Mouse (Mus musculus) lung, postnatal 25 days (tissue): ENCODE measurements around the gene Slc39a10.

Experiments used
- DNase-seq: peaks from one replicate; pipeline ENCODE4 v3.0.0; 2022; ENCODE audit warnings: low spot score

The Slc39a10 gene

DNA sequence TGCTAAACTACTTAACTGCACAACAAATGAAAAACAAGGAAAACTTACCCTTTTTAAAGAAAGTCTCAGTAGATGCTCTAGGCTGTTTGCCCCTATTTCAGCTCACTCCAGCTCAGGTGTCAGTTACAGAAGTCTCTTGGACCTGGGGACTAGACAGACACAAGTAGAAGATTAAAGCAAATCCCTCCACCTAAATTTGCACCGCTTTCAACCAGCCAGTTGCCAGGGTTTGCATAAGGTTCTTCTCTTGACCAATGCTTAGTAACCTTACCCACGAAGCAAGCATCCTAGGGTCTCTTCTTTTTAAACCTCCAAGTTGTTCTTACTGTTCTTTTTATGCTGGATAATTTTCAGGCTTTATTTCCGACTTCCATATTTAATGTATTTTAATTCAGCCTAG, at the start of gene Slc39a10:
Gene Slc39a10, minus strand, starts transcription at position 101 of the 400 bp plus-strand sequence.
- DNase-seq, result no peak

DNA sequence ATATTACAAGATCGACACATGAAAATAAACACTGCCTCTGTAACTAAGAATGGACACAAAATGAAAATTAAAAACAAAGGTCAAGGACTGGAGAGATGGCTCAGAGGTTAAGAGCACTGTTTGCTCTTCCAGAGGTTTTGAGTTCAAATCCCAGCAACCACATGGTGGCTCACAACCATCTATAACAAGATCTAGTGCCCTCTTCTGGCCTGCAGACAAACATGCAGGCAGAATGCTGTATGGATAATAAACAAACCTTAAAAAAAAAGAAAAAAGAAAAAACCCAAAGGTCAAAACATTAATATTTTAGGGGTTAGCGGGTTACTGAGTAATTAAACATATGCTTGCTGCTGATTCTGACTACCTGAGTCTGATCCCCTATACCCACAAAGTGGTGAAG, 46.6 kb upstream of the Slc39a10 start:
- DNase-seq, result no peak

DNA sequence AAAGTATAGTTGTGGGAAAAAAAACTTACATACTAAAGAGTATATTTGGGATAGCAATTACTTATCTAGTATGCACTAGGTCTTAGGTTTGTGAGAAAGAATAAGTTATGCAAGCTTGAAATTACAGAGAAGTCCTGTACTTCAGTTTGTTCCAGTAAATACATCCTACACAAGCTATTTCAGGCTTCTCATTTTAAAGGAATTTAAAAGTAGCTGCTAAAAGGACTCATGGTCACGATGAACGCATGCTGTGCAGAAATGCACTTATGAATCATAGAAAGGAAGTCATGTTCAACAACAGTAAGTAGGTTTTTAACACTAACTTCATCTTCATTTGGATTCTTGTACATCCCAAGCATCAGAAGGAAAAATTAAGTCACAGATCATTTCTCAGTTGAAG, 45.0 kb upstream of the Slc39a10 start:
- DNase-seq, result no peak

DNA sequence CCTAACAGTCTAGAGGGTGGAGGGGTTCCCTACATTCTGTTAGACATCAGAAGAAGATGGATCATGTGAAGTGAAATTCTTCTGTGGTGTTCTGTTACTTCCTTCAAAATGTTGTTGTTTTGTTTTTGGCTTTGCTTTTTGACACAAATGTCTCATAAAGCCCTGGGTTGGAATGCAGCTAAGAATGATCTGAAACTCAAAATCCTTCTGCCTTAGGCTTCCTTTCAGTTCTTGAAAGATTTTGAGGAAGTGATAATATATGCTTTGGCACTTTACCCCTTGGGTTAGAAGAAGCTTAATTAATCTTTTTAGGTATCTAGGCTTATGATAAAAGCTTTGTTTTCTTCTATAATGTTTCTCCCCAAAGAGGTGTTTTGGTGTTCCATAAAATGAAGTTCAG, 34.5 kb upstream of the Slc39a10 start:
- no peak for DNase-seq

DNA sequence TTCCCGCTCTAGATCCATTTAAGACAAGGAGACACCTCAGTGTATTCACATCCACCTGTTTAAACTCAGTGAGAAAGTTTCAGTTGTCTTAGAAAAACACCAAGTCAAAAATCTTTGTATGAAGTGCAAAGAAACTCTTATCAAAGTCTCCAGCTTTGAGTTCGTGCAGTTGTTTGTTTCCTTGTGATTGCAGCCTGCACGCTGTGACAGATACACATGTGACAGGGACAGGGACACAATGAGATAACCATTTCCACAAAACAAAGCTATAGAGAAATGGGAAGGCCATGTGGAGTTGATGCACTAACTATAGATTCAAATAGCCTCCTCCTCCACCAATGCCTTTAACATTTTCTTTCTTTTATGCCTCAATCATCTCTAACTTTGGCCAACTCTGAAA, 33.6 kb upstream of the Slc39a10 start:
- DNase-seq, result no peak

DNA sequence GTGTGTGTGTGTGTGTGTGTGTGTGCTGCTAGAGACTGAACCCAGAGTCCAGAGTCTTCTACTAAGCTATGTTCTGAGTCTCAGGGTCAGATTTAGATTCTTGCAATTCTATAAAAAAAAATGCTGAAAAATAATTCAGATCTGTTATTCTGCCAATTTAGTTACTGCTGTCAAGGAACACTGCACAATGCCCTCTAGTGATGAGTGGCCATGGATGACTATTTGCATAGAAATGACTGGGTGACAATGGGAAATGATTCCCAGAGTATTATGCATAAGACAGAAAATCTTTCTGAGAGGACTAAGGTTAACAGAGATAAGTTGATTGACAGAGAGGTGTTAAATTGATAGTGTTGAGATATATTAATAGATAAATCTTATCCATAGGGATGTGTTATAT, 32.3 kb upstream of the Slc39a10 start:
- no peak for DNase-seq

DNA sequence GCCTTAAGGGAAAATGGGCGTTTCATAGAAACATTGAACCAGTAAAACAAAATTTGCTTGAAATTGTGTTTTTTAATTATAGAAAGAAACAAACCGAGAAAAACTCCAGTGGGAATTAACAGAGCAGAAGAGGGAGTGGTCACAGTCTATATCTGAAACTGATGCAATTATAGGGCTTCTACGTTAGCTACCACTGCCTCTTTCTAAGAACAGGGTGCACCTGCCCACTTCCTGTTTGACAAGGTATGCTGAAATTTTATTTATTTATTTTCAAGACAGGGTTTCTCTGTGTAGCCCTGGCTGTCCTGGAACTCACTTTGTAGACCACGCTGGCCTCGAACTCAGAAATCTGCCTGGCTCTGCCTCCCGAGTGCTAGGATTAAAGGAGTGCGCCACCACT, 30.3 kb upstream of the Slc39a10 start:
- DNase-seq, result no peak

DNA sequence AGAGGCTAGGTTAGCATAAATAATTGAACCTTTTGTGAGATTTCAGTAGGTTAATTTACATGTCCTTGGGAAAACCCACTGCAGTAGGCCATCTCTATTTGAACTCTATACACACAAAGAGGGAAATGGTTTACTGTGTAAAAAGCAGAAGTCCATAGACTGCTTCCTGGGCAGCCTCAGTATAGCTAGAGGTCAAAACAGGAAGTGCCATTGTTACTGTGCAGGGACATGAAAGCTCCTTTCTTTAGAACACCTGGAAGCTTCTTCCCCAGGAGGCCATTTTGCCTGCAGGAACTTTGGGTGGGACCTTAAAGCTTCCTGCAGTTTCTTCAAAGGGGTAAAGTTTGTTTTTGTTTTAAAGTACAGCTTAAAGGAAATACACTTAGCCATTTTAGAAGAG, 29.0 kb upstream of the Slc39a10 start:
- DNase-seq, result peak; percentile 19

DNA sequence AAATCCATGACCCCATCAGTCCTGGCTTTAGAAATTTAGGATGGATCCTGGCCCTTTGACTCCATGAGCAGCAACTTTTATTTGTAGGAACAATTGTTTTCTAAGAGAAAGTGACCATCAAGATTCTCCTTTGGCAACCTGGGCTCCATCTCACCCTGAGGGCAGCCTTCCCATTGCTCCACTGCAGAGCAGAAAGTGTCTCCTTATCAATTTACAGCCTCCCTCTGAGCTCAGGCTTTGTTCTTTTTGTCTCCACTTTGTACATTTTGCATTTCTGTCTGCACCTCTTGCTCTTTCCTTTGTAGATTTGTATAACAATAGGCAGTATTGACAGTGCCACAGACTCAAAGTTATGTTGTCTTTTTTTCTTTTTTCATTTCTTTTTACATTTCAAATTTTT, 23.6 kb upstream of the Slc39a10 start:
- no peak for DNase-seq

DNA sequence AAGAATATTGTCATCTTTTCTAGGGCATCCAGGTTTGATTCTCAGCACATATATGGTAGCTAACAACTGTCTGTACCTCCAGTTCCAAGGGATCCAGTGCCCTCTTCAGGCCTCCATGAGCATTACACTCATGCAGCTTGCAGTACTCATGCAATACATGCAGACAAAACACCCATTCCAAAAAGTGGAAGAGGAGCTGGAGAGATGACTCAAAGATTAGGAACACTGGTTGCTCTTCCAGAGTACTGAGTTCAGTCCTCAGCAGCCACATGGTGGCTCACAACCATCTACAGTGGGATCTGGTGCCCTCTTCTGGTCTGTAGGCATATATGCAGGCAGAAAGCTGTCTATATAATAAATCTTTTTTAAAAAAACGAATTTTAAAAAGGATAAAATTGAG, 21.7 kb upstream of the Slc39a10 start:
- DNase-seq, result no peak

DNA sequence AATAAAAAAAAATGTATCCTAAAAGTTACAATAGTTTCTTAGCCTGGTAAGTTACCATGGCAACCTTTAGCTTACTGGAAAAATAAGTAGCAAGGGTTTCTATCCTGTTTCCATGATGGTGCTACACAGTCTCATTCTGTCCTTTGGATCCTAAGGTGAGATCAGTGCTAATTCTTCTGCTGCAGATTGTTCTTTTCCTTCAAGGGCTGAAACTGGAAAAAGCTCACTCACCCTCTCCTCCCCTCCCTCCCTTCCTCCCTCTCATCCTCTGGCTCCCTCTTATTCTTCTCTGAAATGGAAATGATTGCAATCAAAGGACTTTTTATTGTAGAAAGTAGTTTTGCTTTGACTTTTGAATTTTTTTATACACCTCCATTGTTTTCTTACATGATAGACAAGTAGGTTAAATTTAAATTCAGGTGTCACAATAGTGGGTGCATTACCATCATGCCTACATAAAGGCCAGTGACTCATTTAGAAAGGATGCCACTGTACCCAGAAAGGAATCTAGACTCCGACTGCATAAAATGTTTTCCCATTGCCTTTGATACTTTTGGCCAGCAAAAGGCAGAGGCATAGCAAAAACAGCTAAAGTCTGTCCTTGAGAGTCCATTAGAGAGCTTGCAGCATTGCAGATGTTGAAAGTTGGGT, 20.0 kb upstream of the Slc39a10 start:
- no peak for DNase-seq

DNA sequence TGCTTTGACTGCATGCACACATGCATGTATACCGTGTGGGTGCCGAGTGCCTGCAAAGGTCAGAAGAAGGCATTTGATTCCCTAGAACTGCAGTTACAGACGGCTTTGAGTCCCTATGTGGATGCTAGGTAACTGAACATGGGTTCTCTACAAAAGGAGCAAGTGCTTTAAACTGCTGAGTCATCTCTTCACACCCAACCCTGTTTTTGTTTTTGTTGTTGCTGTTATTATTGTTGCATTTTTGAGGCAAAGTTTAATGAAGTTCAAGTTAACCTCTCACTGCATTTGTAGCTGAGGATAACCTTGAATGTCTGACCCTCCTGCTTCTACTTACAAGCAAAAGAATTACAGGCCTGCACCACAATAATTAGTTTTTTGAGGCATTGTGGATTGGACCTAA, 17.5 kb upstream of the Slc39a10 start:
- no peak for DNase-seq

DNA sequence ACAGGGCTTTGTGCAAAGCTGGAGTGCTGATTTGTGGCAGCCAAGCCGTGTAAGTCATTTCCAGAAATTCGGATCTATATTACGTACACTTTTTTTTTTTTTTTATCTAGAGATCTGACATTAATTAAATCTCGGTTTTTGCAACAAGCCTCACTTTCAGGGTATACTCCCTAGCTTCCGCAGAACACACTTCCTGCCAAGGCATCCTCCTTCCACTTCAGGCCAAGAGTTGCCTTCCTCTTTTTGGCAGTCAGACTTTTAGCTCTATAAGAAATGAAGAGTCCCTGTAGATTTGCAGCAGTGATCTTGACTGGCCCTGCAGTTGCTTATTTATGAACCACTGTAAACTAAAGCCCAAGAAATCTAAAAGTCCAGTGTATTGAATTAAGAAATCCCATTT, 13.1 kb upstream of the Slc39a10 start:
- DNase-seq, result no peak

DNA sequence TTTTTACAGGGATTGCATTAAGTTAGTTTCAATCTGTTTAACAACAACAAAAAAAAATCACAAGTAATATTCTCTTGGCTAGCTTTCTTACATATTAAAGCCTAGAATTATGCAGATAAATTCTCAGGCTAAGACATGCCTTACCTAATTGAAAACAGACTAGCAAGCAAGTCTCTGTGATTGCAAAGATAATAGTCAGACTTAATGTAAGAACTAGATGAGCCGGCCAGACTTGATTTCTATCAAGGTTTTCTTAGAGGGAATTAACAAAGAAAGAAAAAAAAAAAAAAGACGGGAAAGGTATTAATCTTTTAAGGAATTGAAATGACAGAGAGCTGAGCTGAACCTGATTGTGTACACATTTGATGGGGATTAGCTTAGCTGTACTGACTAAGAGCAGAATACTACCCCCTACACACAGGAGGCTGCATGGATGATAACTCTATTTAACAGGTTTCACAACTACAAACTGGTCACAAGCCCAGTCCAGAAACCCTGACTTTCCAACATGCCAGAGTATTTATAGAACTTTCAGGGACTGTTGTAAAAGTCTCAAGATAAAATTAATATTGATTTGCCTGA, 9.5 kb upstream of the Slc39a10 start:
- DNase-seq, result no peak

DNA sequence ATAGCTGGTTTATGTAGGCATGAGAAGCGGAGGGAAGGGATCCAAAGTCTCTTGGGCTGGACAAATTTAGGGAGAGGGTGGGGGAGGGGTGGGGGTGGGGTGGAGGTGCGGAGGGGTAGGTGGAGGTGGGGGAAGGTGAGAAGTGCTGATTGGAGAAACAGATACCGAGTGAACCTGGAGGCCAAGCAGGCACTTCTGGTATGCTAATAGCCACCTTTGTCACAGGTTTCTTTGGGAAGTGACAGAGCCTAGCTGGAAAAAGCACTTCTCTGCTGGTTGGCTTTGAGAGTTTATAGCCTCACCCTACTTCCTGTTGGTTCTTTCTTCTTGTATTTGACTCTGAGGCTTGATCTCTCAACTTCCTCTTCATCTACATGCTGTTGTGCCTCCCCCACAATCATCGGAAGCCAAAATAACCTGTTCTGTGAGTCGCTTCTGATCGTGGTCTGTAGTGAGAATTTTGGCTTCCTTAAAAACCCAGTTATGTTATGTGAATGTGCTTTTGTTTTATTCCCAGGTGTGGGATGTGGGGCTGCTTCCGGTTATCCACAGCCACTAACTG, 1.7 kb upstream of the Slc39a10 start:
- peak; percentile 48 for DNase-seq

DNA sequence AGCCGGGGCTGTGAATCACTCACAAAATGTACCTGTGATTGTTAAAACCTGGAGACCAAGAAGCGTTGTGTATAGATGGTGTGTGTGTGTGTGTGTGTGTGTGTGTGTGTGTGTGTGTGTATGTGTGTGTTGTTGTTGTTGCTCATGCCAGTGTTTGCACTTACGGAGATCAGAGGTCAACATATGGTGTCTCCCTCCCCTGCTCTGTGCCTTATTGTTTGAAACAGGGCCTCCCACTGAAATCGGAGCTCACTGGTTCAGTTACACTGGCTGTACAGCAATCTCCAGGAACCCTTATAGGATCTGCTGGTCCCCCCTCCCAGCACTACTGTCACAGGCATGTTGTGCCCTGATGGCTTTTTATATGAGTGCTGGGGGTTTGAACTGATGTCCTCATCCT, 3.9 kb downstream of the Slc39a10 start:
- DNase-seq, result no peak

DNA sequence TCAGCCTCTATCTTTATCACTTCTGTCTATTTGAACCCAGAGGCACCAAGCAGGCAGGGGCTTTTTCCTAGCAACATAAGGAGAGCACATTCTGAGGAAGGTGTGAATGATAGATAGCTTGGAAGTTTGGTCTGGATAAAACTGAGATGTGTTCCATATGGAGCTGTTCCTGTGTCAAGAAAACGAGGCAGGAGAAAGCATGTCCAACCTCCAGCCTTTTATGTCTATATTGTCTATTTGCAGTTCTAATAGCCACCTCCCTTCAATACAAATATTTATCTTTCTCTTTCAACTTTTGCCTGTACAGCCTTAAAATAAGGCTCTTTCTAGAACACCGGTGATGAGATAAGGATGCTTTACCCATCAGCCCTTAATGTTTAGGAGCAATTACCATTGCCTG, 4.3 kb downstream of the Slc39a10 start:
- DNase-seq, result no peak

DNA sequence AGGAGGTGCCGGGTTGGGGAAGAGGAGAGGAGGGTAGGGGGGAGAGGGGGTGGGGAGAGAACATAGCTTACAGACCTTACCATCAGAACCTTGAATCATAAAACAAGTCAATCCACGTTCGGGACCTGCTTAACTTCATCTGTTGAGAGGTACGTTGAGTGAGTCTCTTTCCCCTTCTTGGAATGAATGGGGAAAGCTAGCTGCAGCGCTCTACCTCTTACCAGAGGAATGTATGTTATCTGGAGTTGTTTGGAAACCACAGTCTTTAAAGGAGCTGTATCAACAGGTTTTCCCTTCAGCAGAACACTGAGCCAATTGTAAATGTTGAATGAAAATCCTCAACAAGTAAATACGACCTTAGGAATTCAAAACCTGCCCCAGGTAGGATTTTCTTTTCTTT, 4.7 kb downstream of the Slc39a10 start:
- peak; percentile 26 for DNase-seq

DNA sequence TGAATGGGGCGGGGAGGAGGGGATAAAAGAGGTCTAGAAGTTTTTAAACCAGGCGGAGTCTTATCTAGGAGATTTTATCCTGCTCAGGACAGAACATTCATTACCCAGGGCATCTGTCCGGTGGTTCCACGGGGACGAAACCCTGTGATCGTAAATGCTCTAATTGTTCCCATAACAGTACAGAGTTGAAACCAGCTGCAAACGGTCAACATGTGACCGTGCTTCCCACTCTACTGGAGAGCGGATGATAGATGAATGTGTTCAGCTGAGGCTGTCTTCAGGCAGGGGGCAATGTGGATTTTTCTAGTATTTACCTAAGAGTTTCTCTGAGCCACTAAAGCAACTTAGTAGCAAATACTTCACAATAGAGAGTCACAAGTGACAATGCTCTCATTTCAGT, 6.6 kb downstream of the Slc39a10 start:
- no peak for DNase-seq

DNA sequence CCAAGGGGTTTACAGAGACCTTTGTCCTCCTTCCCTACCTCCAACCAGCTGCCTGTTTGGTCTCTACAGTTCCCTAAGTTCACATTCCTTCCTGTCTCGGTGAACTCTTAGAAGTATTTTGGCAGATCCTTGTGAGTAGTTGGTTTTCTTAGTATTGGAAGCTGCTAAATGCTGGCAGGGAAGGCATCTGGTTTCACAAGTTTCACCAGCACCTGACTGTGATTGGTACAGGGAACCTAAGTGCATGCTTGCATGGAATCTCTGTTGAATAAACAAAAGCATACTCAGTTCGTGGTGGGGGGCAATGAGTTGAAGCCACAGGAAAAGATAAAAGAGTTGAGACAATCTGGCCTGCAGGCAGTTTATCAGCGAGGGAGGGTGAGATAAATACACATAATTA, 7.4 kb downstream of the Slc39a10 start:
- DNase-seq, result peak; percentile 19

DNA sequence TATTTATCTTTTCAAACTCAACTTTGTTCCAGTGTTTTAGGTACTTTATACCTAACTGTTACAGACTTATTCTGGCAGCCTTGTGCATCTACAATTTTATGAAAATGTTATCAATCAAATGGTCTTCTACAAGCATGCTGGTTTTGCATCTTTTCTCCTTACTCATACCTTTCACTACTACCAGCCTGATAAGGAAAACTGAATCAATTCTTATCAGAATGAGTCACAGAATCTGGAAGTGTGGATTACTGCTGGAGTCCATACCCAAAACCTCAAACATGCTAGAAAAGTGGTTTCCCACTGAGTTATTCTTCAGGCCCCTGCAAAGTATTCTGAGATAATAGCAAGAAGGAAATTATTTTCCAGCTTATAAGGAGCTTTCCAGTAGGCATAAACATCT, 12.7 kb downstream of the Slc39a10 start:
- no peak for DNase-seq

DNA sequence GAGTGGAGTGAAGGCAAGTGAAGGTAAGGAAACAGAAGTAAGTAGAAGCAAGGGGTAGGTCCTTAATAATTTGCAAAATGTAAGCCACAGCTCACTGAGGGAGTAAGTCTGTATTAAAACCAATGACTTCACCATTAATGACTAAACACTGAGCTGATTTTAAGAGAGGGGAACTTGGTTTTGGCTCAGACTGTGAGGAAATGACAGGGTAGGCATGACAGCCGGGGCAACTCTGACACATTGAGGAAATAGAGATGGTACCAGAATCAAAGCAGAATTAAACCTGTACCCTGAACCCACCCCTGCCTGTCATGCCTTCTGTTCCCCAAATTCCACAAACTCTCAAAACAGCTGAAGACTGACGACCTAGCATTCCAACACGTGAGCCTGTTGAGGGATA, 18.9 kb downstream of the Slc39a10 start:
- no peak for DNase-seq

DNA sequence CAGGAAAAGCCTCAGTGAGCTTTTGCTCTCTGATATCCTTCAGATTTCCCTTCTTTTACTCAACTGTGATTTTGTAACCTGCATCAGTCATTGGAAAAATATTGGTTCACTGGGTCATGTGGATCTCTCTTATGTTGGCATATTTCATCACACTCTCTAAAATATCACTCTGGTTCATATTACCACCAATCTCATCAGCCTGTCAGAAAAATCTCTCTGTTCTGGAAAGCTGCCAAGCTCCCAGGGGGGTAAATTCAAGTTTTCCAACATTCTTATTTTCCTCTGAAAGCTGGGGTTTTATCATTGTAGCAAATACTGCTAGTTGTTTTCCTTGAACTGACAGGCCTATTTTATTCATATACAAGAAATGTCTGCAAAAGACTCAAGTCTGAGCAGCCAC, 22.9 kb downstream of the Slc39a10 start:
- DNase-seq, result no peak
